Mouse (Mus musculus) kidney, postnatal 36 days (tissue): ENCODE results near the gene Gm5169.
"Not testable (repeated sequence)": the region's sequence is repeated elsewhere in the genome, so short reads cannot be mapped to it uniquely, and the experiment has no call there.

Source experiments
- DNase-seq, 2 experiments: peaks; one replicate each; pipeline ENCODE4 v3.0.0; 2021 to 2022; ENCODE audit warnings: mixed read lengths in 2 of 2

Gm5169 gene

GRCm38 (mm10) chrX:25301355-25301754, at the start of gene Gm5169:
TSS of gene Gm5169 (minus strand) at chrX:25301455.
- DNase-seq, result not testable (repeated sequence)

GRCm38 (mm10) chrX:25347424-25347823, 46.2 kb upstream of the Gm5169 start:
- not testable (repeated sequence) for DNase-seq
